27 mouse cellular contexts compared by ENCODE assay signal in the genomic region with DNA sequence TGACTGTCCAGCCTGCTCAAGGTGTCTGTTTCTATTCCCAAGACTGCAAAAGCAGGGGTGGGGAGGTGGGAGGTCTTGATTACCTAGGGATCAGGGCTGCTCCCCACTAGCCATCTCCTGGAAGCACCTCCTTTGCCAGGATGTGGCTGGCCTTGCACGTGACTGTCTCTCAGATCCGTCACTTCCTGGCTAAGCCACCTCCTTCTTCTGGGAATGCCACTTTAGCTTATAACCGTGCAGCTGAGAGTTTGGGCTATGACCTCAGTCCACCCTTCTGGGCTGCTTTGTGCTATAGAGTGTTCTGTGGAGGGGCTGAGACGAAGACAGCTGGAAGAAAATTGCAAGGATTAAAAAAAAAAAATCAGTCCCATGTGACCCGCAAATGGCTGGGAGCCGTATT. TPM values are rescaled to one million over a fixed set of nuclear protein-coding genes. Genes with fewer than 3 reads are reported as not detected.
DNase-seq lines count a peak whose midpoint lies in the region; ATAC-seq and TF ChIP-seq lines count a peak whose summit lies in the region.
"Had no signal": no experiment of that assay in that cellular context is flagged by ENCODE, and none has a peak within 500 bp of the region (broad histone marks: within the 10 kb centered on the region; RNA-seq: fewer than 3 reads in every experiment).

No protein-coding gene starts in this region.

- ATAC-seq in heart, postnatal 0 days (ENCODE audit: insufficient read depth, low read depth), result peak; percentile 44
- ATAC-seq in liver, embryonic 11.5 days (replicated peaks; ENCODE audit: low FRiP score), result no peak
- no peak for ATAC-seq in erythroid progenitor cell, adult 5-6 weeks (replicated peaks; ENCODE audit: low FRiP score, poor library complexity, severe bottlenecking)
- ATAC-seq: liver, postnatal 0 days had no signal

- H3K27me3 ChIP-seq in heart, postnatal 0 days (ENCODE audit: control insufficient read depth, insufficient read depth, low read length), result no peaks in the 10 kb centered on the region
- H3K27me3 ChIP-seq in liver, embryonic 11.5 days (replicated peaks; ENCODE audit: control insufficient read depth, insufficient read depth, low read length), result no peaks in the 10 kb centered on the region
- H3K27me3 ChIP-seq: hindbrain, embryonic 15.5 days; limb, embryonic 15.5 days had no signal

- WGBS in heart, postnatal 0 days, result 35% methylated on average over 6 of the region's 6 CpGs
- WGBS in liver, embryonic 11.5 days, result 58% methylated on average over 6 of the region's 6 CpGs

- H3K36me3 ChIP-seq in heart, postnatal 0 days (replicated peaks; ENCODE audit: control insufficient read depth, insufficient read depth, low read length), result no peaks in the 10 kb centered on the region
- no peaks in the 10 kb centered on the region for H3K36me3 ChIP-seq in liver, embryonic 11.5 days (ENCODE audit: control insufficient read depth, insufficient read depth, low read length)
- H3K36me3 ChIP-seq: G1E; hindbrain, embryonic 15.5 days; limb, embryonic 15.5 days; neural tube, embryonic 12.5 days had no signal

- H3K9me3 ChIP-seq in heart, postnatal 0 days (replicated peaks; ENCODE audit: control insufficient read depth, low read length), result no peaks in the 10 kb centered on the region
- H3K9me3 ChIP-seq in liver, embryonic 11.5 days (ENCODE audit: control insufficient read depth, low read length), result no peaks in the 10 kb centered on the region
- H3K9me3 ChIP-seq: G1E; hindbrain, embryonic 15.5 days; limb, embryonic 15.5 days; megakaryocyte, embryonic 14.5 days; neural tube, embryonic 12.5 days had no signal

- peak overlapping the region; percentile 90 for H3K27ac ChIP-seq in heart, postnatal 0 days (ENCODE audit: low read depth)
- H3K27ac ChIP-seq in liver, embryonic 11.5 days (ENCODE audit: low read depth, low read length), result no peak overlapping the region
- H3K27ac ChIP-seq: hindbrain, embryonic 15.5 days; limb, embryonic 15.5 days; neural tube, embryonic 12.5 days; stomach, postnatal 0 days had no signal

- DNase-seq in heart, adult 18-20 months, result peak; percentile 48 to 52
- DNase-seq in heart, adult 8-10 months (ENCODE audit: low spot score), result no peak
- peak; percentile 70 for DNase-seq in MN1 (ENCODE audit: low spot score)
- DNase-seq in heart, adult 9 months (ENCODE audit: low spot score in 2 of 2), result peak; percentile 47 to 53
- DNase-seq in heart, postnatal 0 days (ENCODE audit: low spot score), result peak; percentile 56
- no peak for DNase-seq in liver, embryonic 11.5 days (ENCODE audit: low spot score)
- DNase-seq in layer of hippocampus, adult 9-10 months (ENCODE audit: low spot score), result no peak
- DNase-seq: adrenal gland, postnatal 25 days; cerebellum, adult 8-10 months; kidney, adult 18-20 months; kidney, postnatal 36 days; layer of hippocampus, postnatal 36 days; liver, postnatal 0 days; lung, postnatal 14 days; right cerebral cortex, postnatal 14 days had no signal

- H3K9ac ChIP-seq in heart, postnatal 0 days (replicated peaks; ENCODE audit: low read depth, low read length), result no peak overlapping the region
- no peak overlapping the region for H3K9ac ChIP-seq in liver, embryonic 11.5 days (ENCODE audit: low read depth, low read length)
- H3K9ac ChIP-seq: hindbrain, embryonic 15.5 days; limb, embryonic 15.5 days; liver, postnatal 0 days; neural tube, embryonic 12.5 days had no signal

- no peak for TF ChIP-seq EP300 in heart, postnatal 0 days (IDR thresholded peaks at IDR 0.05; ENCODE audit: low read depth)

- H3K4me1 ChIP-seq in heart, postnatal 0 days (ENCODE audit: control insufficient read depth, insufficient read depth), result peaks cover 29% of the 10 kb centered on the region; the same call in 1 of the 2 replicates
- no peaks in the 10 kb centered on the region for H3K4me1 ChIP-seq in liver, embryonic 11.5 days (replicated peaks; ENCODE audit: control insufficient read depth, insufficient read depth, low read length)
- H3K4me1 ChIP-seq: hindbrain, embryonic 15.5 days; limb, embryonic 15.5 days; neural tube, embryonic 12.5 days had no signal

- H3K4me3 ChIP-seq in heart, postnatal 0 days (ENCODE audit: low read depth, low read length), result no peak overlapping the region
- H3K4me3 ChIP-seq in liver, embryonic 11.5 days (ENCODE audit: low read depth, low read length), result no peak overlapping the region
- H3K4me3 ChIP-seq: hindbrain, embryonic 15.5 days; limb, embryonic 15.5 days; megakaryocyte, embryonic 14.5 days; neural tube, embryonic 12.5 days had no signal

- TF ChIP-seq CTCF in heart, postnatal 0 days (IDR thresholded peaks at IDR 0.05; ENCODE audit: low read depth), result no peak

- H3K4me2 ChIP-seq in heart, postnatal 0 days (ENCODE audit: low read depth, low read length), result no peak overlapping the region
- H3K4me2 ChIP-seq in liver, embryonic 11.5 days, result no peak overlapping the region
- H3K4me2 ChIP-seq: hindbrain, embryonic 15.5 days; limb, embryonic 15.5 days; neural tube, embryonic 12.5 days had no signal

RNA-seq across cellular contexts. Expression of gene 2510039O18Rik, which starts 22.1 kb away (rescaled TPM):
- 10 to 100 TPM; 38.1 to 43.1 TPM for total RNA-seq in heart, adult 18-20 months (2021)
- total RNA-seq in heart, adult 8-10 months (2022), result 10 to 100 TPM; 35.8 to 43.1 (median 39.7) TPM
- total RNA-seq in heart, postnatal 0 days (2014; rRNA removed; ENCODE audit: low replicate concordance), result 76.2 and 82.2 TPM in 2 replicates
- 8.9 and 10.4 TPM in 2 replicates for polyA plus RNA-seq in heart, postnatal 0 days (2015; fragmentation: Nextera tagmentation; extraction: Ambion mirVana)
- polyA plus RNA-seq in liver, embryonic 11.5 days (2014; fragmentation: Nextera tagmentation; extraction: Ambion mirVana), result 18.6 and 19.2 TPM in 2 replicates
- total RNA-seq in erythroid progenitor cell, adult 5-6 weeks (2015; ENCODE audit: low replicate concordance), result 19.3 and 20.5 TPM in 2 replicates
- total RNA-seq in erythroid progenitor cell, adult 5-6 weeks (2017; ENCODE audit: low replicate concordance), result 17.7 and 18.9 TPM in 2 replicates

RNA-seq across cellular contexts. Expression of gene Nppb, which starts 22.8 kb away (rescaled TPM):
- 100 to 1,000 TPM; 170 to 310 TPM for total RNA-seq in heart, adult 18-20 months (2021)
- total RNA-seq in heart, adult 8-10 months (2022), result 100 to 1,000 TPM; 107 to 313 (median 216) TPM
- 831 and 1,183 TPM in 2 replicates for total RNA-seq in heart, postnatal 0 days (2014; rRNA removed; ENCODE audit: low replicate concordance)
- polyA plus RNA-seq in heart, postnatal 0 days (2015; fragmentation: Nextera tagmentation; extraction: Ambion mirVana), result 188 and 473 TPM in 2 replicates
- 1.1 TPM in 1 of 2 replicates, not detected in the other for polyA plus RNA-seq in liver, embryonic 11.5 days (2014; fragmentation: Nextera tagmentation; extraction: Ambion mirVana)
- total RNA-seq in erythroid progenitor cell, adult 5-6 weeks (2015; ENCODE audit: low replicate concordance), result not detected in 2 replicates
- not detected in 2 replicates for total RNA-seq in erythroid progenitor cell, adult 5-6 weeks (2017; ENCODE audit: low replicate concordance)
- total RNA-seq: adrenal gland, postnatal 25 days; G1E; layer of hippocampus, postnatal 36 days; left cerebral cortex, postnatal 25 days had no signal
- polyA plus RNA-seq: cortical plate, adult 2 months; embryonic facial prominence, embryonic 14.5 days; forebrain, embryonic 11.5 days; G1E; gonadal fat pad, adult 2 months; liver, postnatal 0 days; neural tube, embryonic 12.5 days; stomach, postnatal 0 days had no signal

RNA-seq across cellular contexts. Expression of gene Plod1, which starts 26.2 kb away (rescaled TPM):
- 10 to 100 TPM; 61.0 to 65.3 TPM for total RNA-seq in heart, adult 18-20 months (2021)
- total RNA-seq in heart, adult 8-10 months (2022), result 10 to 100 TPM; 52.7 to 66.9 (median 61.3) TPM
- 84.0 and 107 TPM in 2 replicates for total RNA-seq in heart, postnatal 0 days (2014; rRNA removed; ENCODE audit: low replicate concordance)
- 48.9 and 55.6 TPM in 2 replicates for polyA plus RNA-seq in heart, postnatal 0 days (2015; fragmentation: Nextera tagmentation; extraction: Ambion mirVana)
- 32.6 and 33.9 TPM in 2 replicates for polyA plus RNA-seq in liver, embryonic 11.5 days (2014; fragmentation: Nextera tagmentation; extraction: Ambion mirVana)
- total RNA-seq in erythroid progenitor cell, adult 5-6 weeks (2015; ENCODE audit: low replicate concordance), result 3.6 and 5.9 TPM in 2 replicates
- total RNA-seq in erythroid progenitor cell, adult 5-6 weeks (2017; ENCODE audit: low replicate concordance), result 4.8 and 5.5 TPM in 2 replicates

RNA-seq across cellular contexts. Expression of gene Nppa, which starts 37.7 kb away (rescaled TPM):
- total RNA-seq in heart, adult 18-20 months (2021), result 1,000 to 10,000 TPM; 1,365 to 1,908 TPM
- total RNA-seq in heart, adult 8-10 months (2022), result 1,000 to 10,000 TPM; 1,499 to 1,940 (median 1,728) TPM
- 2,556 and 3,370 TPM in 2 replicates for total RNA-seq in heart, postnatal 0 days (2014; rRNA removed; ENCODE audit: low replicate concordance)
- 9,636 and 10,119 TPM in 2 replicates for polyA plus RNA-seq in heart, postnatal 0 days (2015; fragmentation: Nextera tagmentation; extraction: Ambion mirVana)
- polyA plus RNA-seq in liver, embryonic 11.5 days (2014; fragmentation: Nextera tagmentation; extraction: Ambion mirVana), result 7.2 and 32.9 TPM in 2 replicates
- not detected in 2 replicates for total RNA-seq in erythroid progenitor cell, adult 5-6 weeks (2015; ENCODE audit: low replicate concordance)
- not detected in 2 replicates for total RNA-seq in erythroid progenitor cell, adult 5-6 weeks (2017; ENCODE audit: low replicate concordance)
- total RNA-seq: adrenal gland, postnatal 25 days; G1E; layer of hippocampus, postnatal 36 days had no signal
- polyA plus RNA-seq: embryonic facial prominence, embryonic 14.5 days; G1E; gonadal fat pad, adult 2 months; limb, embryonic 15.5 days had no signal

RNA-seq across cellular contexts. Expression of gene Mfn2, which starts 58.3 kb away (rescaled TPM):
- total RNA-seq in heart, adult 18-20 months (2021), result 100 to 1,000 TPM; 623 to 655 TPM
- 100 to 1,000 TPM; 664 to 803 (median 747) TPM for total RNA-seq in heart, adult 8-10 months (2022)
- total RNA-seq in heart, postnatal 0 days (2014; rRNA removed; ENCODE audit: low replicate concordance), result 251 and 256 TPM in 2 replicates
- 188 and 230 TPM in 2 replicates for polyA plus RNA-seq in heart, postnatal 0 days (2015; fragmentation: Nextera tagmentation; extraction: Ambion mirVana)
- polyA plus RNA-seq in liver, embryonic 11.5 days (2014; fragmentation: Nextera tagmentation; extraction: Ambion mirVana), result 36.0 and 37.6 TPM in 2 replicates
- 15.1 and 18.0 TPM in 2 replicates for total RNA-seq in erythroid progenitor cell, adult 5-6 weeks (2015; ENCODE audit: low replicate concordance)
- total RNA-seq in erythroid progenitor cell, adult 5-6 weeks (2017; ENCODE audit: low replicate concordance), result 6.8 and 17.8 TPM in 2 replicates

Comparison
In these comparisons a context has a peak if more than half of its experiments do, and no peak if none do; other contexts are left out.
1. DNase-seq: peak in heart, adult 18-20 months (2 of 2), MN1 (single experiment), heart, adult 9 months (2 of 2) and heart, postnatal 0 days (single experiment); none in heart, adult 8-10 months (single experiment), liver, embryonic 11.5 days (single experiment) and layer of hippocampus, adult 9-10 months (single experiment).
2. RNA of gene Nppb, which starts 22.8 kb away (total RNA-seq): 831 to 1,183 TPM in heart, postnatal 0 days, 170 to 310 TPM in heart, adult 18-20 months and 107 to 313 TPM in heart, adult 8-10 months; not detected in erythroid progenitor cell, adult 5-6 weeks; every median in the first group is over 100 times any median in the second.
3. RNA of gene Plod1, which starts 26.2 kb away (total RNA-seq): 84.0 to 107 TPM in heart, postnatal 0 days, 52.7 to 66.9 TPM in heart, adult 8-10 months and 61.0 to 65.3 TPM in heart, adult 18-20 months; 3.6 to 5.9 TPM in erythroid progenitor cell, adult 5-6 weeks; every median in the first group is over 4 times any median in the second.